Mouse (Mus musculus) 3134 (cell line): ENCODE data around the gene Hnrnph1.

ENCODE experiments used
- DNase-seq: peaks from one replicate; pipeline ENCODE4 v3.0.0-alpha.2; 2011; ENCODE audit warnings: low spot score; ENCODE audit not compliant: insufficient read length; ENCODE audit errors: extremely low read depth

Hnrnph1 gene

GRCm38 (mm10) chr11:50371911-50372310 lies 4.9 kb upstream of the Hnrnph1 start:
- DNase-seq = no peak

GRCm38 (mm10) chr11:50373086-50373485 lies 3.7 kb upstream of the Hnrnph1 start:
- DNase-seq = no peak

- no peak for DNase-seq
Measured at GRCm38 (mm10) chr11:50373621-50374020, 3.2 kb upstream of the Hnrnph1 start.

GRCm38 (mm10) chr11:50374286-50375015 lies 2.3 kb upstream of the Hnrnph1 start:
- DNase-seq = no peak

- DNase-seq = no peak
Measured at GRCm38 (mm10) chr11:50375421-50375820, 1.4 kb upstream of the Hnrnph1 start.

- no peak for DNase-seq
Measured at GRCm38 (mm10) chr11:50376156-50376790, 517 bp upstream of the Hnrnph1 start.

GRCm38 (mm10) chr11:50377892-50378684 lies 1.3 kb downstream of the Hnrnph1 start:
- DNase-seq = peak; percentile 89

GRCm38 (mm10) chr11:50379023-50379752 lies 2.4 kb downstream of the Hnrnph1 start:
- DNase-seq = no peak

- no peak for DNase-seq
Measured at GRCm38 (mm10) chr11:50381311-50381710, 4.5 kb downstream of the Hnrnph1 start.

- DNase-seq = no peak
Measured at GRCm38 (mm10) chr11:50387167-50387679, 10.4 kb downstream of the Hnrnph1 start.

- DNase-seq = no peak
Measured at GRCm38 (mm10) chr11:50387697-50388096, 10.9 kb downstream of the Hnrnph1 start.

- DNase-seq = no peak
Measured at GRCm38 (mm10) chr11:50388217-50388929, 11.6 kb downstream of the Hnrnph1 start.

GRCm38 (mm10) chr11:50389011-50389410 lies 12.2 kb downstream of the Hnrnph1 start:
- DNase-seq = no peak

GRCm38 (mm10) chr11:50389616-50390015 lies 12.8 kb downstream of the Hnrnph1 start:
- no peak for DNase-seq

- DNase-seq = no peak
Measured at GRCm38 (mm10) chr11:50391272-50391960, 14.6 kb downstream of the Hnrnph1 start.

- DNase-seq = no peak
Measured at GRCm38 (mm10) chr11:50393306-50393705, 16.5 kb downstream of the Hnrnph1 start.

- no peak for DNase-seq
Measured at GRCm38 (mm10) chr11:50394731-50395130, 17.9 kb downstream of the Hnrnph1 start.

GRCm38 (mm10) chr11:50396766-50397307 lies 20.0 kb downstream of the Hnrnph1 start:
- DNase-seq = no peak

GRCm38 (mm10) chr11:50397316-50397715 lies 20.5 kb downstream of the Hnrnph1 start:
- no peak for DNase-seq
